Mouse (Mus musculus) adrenal gland (tissue): ENCODE measurements at regions not wholly inside any gene's neighbourhood (a gene's known extent, or its start where the extent isn't known, plus 50 kb on each side); places are given as distances from the start of the nearest gene placed in this dataset.

ENCODE experiments used
- intact Hi-C: fragments of 180-260 bp; cut with DNase I; formaldehyde crosslinking; loops from one replicate; pipeline ENCODE4 v1.15.1; 2025

DNA sequence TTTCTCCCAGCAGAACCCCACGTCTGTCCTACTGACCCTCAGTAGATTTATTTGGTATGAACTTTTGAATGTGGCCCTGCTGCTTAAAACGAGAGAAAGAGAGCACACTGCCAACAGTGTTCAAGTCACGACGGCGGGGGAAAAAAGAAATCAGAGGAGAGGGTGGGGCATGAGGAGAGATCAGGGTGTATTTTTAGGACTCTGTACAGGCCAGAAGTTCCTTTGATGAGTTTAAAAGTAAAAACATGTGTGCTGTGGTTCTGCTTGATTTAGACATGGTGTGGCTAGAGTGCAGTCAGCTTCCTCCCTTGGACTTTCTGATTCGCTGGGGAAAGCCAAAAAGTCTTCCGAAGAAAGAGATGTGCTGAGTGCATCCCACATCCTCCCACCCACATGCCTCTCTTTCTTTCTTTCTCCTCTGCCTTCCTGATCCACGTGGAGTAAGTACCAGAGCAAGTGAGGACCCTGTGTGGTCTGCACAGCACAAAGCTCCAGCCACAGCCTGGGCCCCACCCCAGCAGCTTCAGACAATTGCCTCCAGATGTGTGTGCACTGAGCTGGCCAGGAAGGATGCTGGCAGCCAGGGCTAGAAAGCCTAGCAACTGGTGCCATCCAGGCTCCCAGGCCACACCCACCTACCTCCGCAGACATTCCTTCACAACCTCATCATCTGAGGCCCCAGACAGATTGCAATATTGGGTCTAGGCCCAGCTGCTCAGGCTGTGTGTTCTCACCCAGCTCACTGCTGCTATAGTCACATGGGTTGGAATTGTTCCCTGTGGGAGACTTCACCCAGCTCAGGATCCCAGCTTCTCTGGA lies 78.5 kb upstream of the Cdh5 start:
- intact Hi-C loops = loop anchor here (10.0 kb wide), 1 partner anchor 1238 kb away; the partner anchor contains the start of gene Cdh11

DNA sequence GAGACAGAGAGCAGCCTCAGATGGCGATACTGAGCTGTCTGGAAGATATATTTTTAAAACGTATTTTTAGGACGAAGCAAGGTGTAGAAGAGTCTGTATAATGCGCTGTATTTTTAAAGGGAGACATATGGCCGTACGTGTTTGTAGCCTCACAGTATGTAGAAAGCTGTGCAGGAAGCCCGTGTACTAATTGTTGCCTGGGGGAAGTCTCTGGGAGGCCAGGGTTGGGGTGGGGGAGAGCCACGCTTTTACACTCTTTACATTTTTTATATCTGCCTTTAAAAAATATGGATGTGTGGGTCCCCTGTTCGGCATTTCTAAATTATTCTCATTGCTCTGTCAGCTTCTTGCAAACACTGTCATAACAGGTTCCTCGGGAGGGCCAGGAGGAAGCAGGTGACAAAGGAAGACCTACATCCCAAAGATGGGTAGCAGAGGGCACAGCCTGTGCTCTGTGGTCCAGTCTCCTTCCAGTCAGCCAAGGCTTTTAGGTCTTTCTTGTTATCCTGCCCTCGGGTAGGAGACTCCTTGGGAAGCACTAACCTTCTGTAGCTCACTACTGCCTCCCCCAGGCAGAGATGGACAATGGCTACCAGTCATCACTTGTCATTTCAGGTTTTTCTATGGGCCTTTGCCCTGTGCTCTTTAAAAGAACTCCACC lies 74.1 kb upstream of the Cdh5 start:
- intact Hi-C loops = loop anchor here (5.0 to 10.0 kb wide), 2 partner anchors 70 to 1242 kb away; partner anchors contain the start of gene Cdh11

DNA sequence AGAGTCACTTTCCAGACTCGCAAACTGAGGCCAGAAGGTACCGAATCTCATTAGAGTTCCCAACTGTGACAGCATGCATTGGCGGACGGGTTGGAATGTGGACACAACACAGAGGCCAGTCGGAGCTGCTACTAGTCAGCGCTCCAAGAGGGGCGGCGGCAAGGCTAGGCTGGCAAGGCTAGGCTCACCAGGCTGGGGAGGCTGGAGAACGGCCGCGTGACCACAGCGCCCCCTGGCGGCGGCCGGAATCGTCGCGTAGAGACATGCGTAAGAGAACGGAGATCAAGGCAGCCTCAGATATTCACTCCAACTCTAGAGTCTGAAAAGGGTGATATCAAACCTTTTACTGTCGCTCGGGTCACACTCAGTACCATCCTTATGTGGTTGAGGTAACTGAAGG lies 72.8 kb upstream of the Cdh5 start:
- intact Hi-C loops = loop anchor here (1.0 to 10.0 kb wide), 3 partner anchors 71 to 1244 kb away; partner anchors contain the start of gene Cdh11

DNA sequence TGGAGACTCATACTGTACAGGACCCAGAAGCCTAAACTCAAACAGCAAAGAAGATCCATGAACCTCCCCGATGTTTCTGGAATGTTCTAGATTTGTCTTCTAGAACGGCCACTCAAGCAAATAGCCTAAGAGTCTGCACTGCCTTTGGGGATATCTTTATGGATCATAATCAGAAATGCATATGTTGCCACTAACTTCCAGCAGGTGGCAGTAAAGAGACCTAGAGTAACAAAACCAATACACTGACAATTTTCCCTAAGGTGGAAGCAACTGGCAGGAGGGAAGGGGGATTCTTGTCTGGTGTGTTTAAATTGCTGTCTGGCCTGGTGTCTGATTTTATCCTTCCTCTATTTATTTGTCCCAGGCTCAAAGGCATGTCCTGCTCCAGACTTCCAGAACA lies 69.2 kb upstream of the Cdh5 start:
- intact Hi-C loops = no loop called here

DNA sequence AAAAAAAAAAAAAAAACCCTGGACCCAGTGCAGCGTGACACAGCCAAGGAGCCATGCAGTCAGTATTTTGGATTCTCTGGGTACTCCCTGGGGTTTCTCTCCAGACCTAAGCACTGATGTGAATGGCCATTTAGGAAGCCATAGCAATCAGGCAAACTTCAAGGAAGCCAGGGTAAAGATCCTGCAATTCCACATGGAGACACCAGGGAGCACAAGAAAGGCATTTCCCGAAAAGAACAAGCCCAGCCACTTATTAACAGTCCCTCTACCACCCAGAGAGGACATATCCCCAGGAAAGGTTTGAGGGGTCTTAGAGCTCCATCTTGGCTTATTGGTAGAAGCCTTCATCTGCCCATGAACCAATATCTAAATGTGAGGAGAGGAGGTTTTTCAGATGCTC lies 68.3 kb upstream of the Cdh5 start:
- intact Hi-C loops = no loop called here

DNA sequence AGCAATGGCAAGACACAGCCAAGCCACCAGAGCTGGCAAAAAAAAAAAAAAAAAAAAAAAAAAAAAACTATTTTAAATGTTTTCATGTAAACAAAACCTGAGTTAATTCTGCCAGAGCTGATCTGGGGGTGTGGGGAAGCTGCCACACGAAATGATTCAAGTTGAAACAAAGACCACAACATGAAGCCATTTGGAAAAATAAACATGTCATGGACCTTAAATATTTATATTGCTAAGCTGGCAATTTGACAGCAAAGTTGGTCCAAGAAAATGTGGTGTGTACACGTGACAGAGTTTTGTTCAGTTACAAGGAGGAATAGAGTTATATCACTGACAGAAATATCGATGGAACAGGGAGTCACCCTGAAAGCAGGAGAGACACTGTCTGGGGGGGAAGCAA lies 67.1 kb upstream of the Cdh5 start:
- intact Hi-C loops = no loop called here

DNA sequence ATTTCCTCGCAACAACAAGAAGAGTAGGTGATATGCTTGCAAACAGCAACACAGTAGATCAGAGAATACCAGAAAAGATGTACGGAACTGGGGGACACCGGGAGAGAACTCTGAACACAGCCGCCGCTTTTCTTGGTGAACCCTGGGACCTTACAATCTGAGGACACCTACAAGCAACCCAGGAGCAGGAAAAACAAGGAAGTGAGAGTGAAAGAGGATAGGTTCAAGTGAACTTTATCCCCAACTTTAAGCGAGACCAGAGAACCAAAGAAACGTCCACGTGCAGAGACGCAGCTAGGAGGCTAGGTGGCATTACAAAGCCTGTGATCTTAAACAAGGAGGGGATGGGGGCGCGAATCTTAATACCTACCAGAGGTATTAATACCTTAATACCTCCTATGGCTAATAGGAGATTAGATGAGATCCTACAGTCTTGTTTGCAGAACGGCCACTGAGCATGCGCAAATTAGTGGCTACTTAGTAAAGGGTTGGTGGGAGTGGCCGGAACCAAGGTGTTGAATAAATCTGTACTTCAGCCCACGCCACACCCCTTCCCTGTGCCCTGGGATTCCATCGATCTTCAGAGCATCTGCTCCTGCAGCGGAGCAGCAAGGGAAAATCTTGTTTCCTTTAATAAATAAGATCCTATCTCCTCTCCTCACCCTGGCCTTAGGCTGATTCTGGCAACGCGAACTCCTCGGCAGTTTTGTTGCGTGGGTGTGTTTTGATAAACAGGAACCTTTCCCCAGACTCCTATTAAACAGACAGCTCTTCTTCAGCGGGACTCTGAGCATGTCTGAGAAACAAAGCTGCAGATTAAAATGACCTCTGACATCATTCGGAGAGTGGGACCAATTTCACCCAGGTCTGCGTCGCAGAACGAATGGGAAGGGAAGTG lies 64.6 kb upstream of the Cdh5 start:
- intact Hi-C loops = no loop called here

DNA sequence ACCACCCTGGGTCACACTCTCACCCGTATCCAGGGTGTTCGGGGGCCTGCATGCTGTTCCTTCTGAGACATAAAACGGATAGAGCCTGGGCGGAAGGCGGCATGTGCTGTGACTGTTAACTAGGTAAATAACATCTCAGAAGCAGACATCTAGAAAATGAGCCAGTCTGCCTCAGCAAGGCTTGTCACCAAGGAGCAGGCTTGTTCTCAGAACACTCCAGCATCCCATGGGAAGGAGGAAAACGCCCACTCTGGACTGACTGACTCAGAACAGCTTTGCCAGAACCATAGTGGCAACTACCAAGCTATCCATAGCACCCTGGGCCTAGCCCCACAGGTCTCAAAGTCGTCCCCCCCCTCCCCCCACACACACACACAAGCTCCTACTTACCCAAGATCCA lies 63.8 kb upstream of the Cdh5 start:
- intact Hi-C loops = no loop called here

DNA sequence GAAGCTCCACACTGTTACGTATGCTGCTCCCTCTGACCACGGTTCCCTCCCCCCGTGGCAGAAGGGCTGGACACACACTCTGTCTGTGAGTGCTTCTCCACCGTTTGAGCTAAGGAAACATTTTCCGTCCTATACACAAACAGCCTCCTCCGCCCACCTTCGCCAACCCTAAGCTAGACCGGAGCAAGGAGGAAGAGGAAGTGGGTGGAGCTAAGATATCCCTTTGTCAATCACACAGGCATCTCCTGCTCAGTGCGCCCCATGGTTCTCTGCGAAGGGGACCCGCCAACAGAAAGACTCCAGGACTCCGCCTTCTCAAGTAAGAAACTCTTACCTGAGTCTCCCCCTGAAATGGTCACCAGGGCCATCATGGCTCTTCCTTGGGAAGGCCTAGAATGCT lies 61.9 kb upstream of the Cdh5 start:
- intact Hi-C loops = no loop called here

DNA sequence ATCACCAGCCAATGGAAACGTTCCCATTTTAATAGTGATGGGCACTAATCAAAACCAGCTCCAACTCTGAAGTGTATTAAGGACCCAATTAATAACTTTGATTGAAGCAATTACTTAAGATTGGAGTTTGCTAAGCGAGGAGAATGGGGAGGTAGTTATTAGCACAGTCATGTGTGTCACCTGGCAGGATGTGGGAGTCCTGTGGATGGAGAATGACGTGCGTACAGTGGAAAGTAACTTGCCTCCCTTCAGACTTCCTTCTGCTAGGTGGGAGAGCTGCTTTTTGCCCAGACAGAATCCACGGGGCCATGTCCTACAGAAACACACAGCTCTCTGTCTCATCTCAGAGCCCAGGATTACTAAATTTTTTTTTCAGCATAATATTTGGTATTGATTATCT lies 59.9 kb upstream of the Cdh5 start:
- intact Hi-C loops = no loop called here

DNA sequence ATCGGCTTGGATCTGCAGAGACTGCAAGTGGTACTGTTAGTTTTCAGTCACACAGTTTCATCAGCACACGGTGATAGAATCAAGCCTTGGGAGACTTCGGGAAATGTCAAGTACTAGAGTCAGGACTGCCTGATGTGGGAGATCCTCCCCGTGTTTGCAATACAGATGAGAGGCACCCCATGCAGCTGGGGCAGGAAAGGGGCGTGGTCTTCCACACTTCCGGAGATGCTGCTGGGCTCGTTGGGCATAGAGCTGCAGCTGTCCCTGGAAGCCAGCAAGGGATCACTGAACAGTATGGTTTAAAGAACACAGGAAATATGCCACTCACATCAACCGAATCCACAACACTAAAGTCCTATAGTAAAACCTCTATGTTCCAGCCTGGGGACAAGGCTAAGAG lies 59.0 kb upstream of the Cdh5 start:
- intact Hi-C loops = no loop called here

DNA sequence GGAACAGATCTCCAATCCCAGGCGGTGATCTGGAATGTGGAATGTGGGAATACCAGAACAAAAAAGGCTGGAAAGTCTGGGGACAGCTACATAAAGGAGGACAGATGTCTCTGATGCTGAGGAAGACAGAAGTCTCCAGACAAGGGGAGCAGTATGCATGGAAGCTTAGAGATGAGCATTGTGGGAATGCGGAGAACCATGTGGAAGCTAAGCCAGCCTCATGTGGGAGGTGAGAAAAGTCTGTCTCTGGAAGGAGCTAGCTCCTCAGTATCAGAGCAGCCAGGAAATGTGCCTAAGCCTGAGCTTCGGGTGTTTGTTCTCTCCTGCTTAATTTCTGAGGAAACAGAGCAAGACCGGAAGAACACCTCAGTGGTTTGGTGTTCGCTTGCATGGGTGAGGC lies 53.4 kb upstream of the Cdh5 start:
- intact Hi-C loops = no loop called here

DNA sequence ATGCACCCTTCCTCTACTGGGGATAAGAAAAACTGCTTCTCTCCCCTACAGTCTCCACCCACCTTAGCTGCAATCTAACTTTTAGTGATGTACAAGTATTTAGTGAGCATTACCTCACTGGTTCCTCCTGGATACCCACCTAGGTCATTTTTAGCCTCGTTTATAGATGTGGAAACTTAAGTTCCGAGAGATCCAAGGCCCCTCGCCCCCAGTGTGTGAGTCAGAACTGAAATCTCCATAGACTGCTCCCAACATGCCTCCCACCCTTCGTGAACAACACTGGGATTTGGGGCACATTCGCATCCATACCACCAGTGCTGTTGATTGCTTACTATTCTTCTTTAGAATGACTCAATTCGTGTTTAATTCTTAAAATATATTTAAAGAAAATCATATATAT lies 52.2 kb upstream of the Cdh5 start:
- intact Hi-C loops = no loop called here

DNA sequence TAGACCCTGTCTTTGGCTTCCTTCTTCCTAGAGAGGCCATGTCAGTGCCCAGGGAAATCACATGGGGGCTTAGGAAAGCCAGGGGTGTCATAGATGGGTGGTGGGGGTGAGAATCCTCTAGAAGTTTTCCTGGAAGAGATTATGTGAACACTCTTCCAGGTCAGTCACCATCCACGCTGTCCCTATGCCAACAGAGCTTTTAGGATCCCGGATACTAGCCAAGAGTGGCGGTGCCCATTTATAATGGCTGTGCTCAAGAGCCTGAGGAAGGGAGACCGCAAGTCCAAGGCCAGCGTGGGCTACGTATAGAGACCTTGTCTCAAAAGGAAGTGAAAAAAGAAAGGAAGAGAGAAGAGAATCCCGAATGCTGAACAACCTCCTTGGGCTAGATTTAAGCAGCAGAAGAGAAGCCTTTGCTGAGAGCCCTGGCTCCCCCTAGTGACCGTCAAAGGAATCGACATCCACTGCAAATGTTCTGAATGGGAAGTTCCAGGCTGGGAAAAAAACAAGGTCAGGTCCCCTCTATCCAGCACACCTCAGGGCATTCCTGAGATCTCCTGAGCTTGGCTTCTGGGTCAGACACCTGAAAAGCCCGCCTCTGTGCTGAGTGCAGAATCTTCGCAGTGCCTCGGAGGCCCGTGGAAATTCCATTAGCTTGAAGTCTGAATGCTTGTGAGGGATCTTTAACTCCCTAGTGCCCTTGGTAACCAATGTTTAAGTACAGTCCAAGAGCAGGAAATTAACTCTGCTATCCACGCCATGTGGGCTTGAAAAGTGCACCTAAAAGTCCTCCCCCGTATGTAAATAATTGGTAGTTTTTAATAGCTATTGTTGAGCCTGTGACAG lies 50.5 kb upstream of the Cdh5 start:
- intact Hi-C loops = no loop called here

DNA sequence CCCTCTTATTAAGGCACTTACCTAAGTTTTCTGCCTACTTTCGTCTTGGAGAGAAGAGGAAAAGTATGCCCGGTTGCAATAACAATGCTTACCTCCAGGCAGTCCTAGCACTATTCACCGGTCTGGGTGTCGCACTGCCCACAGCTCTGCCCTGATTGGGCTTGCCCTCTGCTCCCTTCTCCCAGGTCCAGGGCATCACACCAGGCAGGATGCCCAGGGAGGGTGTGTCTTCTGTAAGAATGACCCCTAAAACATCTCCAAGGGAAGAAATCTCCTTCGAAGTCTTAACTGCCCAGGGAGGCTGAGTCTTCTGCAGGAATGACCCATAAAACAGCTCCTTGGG lies 49.9 kb upstream of the Cdh5 start:
- intact Hi-C loops = no loop called here
